Mouse (Mus musculus) left cerebral cortex, postnatal 25 days (tissue): ENCODE results near the gene Gm37240. TPM values are rescaled to one million over a fixed set of nuclear protein-coding genes. Genes with fewer than 3 reads are reported as not detected.

Source experiments
- DNase-seq, 2 experiments: peaks; one replicate each; pipeline ENCODE4 v3.0.0; 2022; ENCODE audit warnings: low spot score in 2 of 2, mixed read lengths in 1 of 2
- intact Hi-C: fragments of 180-260 bp; cut with DNase I; formaldehyde crosslinking; loops from one replicate; pipeline ENCODE4 v1.15.1; 2025
- total RNA-seq, 2 experiments: library from RNA; stranded (reverse); gene quantifications; 2 replicates each; pipeline ENCODE4 v1.2.3; 2021

Gene Gm37240
- total RNA-seq, 2 experiments from 2014 or later, result 0.69 to 2.2 TPM

- intact Hi-C loops, result no loop called here
- DNase-seq, result no peak
Measured at GRCm38 (mm10) chr3:85773886-85774285, 113.4 kb downstream of the Gm37240 start.

- intact Hi-C loops, result no loop called here
- DNase-seq, result peak in 1 of 2 experiments; percentile 14
Measured at GRCm38 (mm10) chr3:85773425-85773824, 113.9 kb downstream of the Gm37240 start.

GRCm38 (mm10) chr3:85764937-85765337, 122.4 kb downstream of the Gm37240 start:
- intact Hi-C loops, result no loop called here
- DNase-seq, result no peak

- intact Hi-C loops, result no loop called here
- no peak for DNase-seq
Measured at GRCm38 (mm10) chr3:85764008-85764834, 123.1 kb downstream of the Gm37240 start.

- intact Hi-C loops, result no loop called here
- no peak for DNase-seq
Measured at GRCm38 (mm10) chr3:85757944-85758343, 129.4 kb downstream of the Gm37240 start.

- DNase-seq, result no peak
- intact Hi-C loops, result no loop called here
Measured at GRCm38 (mm10) chr3:85757435-85757834, 129.9 kb downstream of the Gm37240 start.

- DNase-seq, result no peak
- intact Hi-C loops, result no loop called here
Measured at GRCm38 (mm10) chr3:85749348-85749747, 138.0 kb downstream of the Gm37240 start.

- DNase-seq, result no peak
- intact Hi-C loops, result no loop called here
Measured at GRCm38 (mm10) chr3:85748863-85749262, 138.5 kb downstream of the Gm37240 start.

- no peak for DNase-seq
- intact Hi-C loops, result no loop called here
Measured at GRCm38 (mm10) chr3:85746116-85746515, 141.2 kb downstream of the Gm37240 start.

GRCm38 (mm10) chr3:85741767-85742166, 145.6 kb downstream of the Gm37240 start:
- intact Hi-C loops, result no loop called here
- DNase-seq, result no peak

- no peak for DNase-seq
- intact Hi-C loops, result no loop called here
Measured at GRCm38 (mm10) chr3:85738591-85738990, 148.7 kb downstream of the Gm37240 start.

GRCm38 (mm10) chr3:85733939-85734729, 153.2 kb downstream of the Gm37240 start:
- DNase-seq, result peak in 1 of 2 experiments; percentile 50
- intact Hi-C loops, result no loop called here

GRCm38 (mm10) chr3:85727171-85727570, 160.1 kb downstream of the Gm37240 start:
- intact Hi-C loops, result no loop called here

GRCm38 (mm10) chr3:85725971-85726370, 161.3 kb downstream of the Gm37240 start:
- no peak for DNase-seq
- intact Hi-C loops, result no loop called here

More at GRCm38 (mm10) chr3:85727171-85727570, 160.1 kb downstream of the Gm37240 start:
- DNase-seq, result no peak

- no peak for DNase-seq
- intact Hi-C loops, result no loop called here
Measured at GRCm38 (mm10) chr3:85725110-85725509, 162.2 kb downstream of the Gm37240 start.

GRCm38 (mm10) chr3:85722581-85722980, 164.7 kb downstream of the Gm37240 start:
- no peak for DNase-seq
- intact Hi-C loops, result no loop called here

GRCm38 (mm10) chr3:85715764-85716297, 171.5 kb downstream of the Gm37240 start:
- intact Hi-C loops, result no loop called here
- peak in 1 of 2 experiments; percentile 12 for DNase-seq

GRCm38 (mm10) chr3:85713936-85714709, 173.2 kb downstream of the Gm37240 start:
- intact Hi-C loops, result no loop called here

GRCm38 (mm10) chr3:85710695-85711094, 176.6 kb downstream of the Gm37240 start:
- intact Hi-C loops, result no loop called here
- no peak for DNase-seq

More at GRCm38 (mm10) chr3:85713936-85714709, 173.2 kb downstream of the Gm37240 start:
- no peak for DNase-seq
